Mouse (Mus musculus): Measurements from ENCODE around the gene Ppm1k.
"Not testable (repeated sequence)": the region's sequence is repeated elsewhere in the genome, so short reads cannot be mapped to it uniquely, and the experiment has no call there.

Ppm1k gene

DNA sequence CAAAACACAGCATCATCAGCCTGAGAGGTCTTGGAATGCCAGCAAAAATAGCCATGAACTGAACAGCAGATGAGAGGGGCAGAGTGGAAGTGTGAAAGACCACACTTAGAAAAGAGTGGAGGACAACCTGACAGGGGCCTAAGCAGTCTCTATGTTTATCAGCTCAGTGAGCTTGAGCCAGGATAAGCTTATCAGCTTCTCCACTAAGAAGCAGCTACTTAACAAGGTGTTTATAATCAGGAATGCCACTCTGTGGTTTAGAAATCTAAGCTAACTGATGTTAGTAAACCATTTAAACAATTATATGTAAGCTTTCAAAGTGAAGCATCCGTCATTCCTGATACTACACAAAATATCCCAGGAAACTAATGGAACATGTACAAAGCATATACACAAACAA, 3.2 kb downstream of the Ppm1k start:
- no peak for DNase-seq (ENCODE audit: low spot score)

DNA sequence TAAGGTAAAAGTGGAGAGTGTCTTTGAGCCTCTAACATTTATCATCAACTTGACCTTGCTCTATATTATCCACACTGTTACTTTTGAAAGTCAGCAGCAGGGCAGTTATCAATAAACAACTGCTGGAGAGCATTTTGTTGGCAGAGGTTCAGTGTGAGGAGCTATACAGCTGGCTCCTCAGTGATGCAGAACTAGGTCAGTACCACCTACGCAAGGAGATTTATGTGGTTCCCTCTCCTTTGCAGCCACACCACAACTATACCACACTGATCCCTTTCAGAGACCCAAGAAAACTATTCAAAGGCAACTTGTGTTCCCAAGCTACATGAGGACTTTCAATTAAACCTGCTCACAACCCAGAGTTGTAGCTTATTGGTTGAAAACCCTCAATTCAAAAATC, 3.8 kb downstream of the Ppm1k start:
- no peak for DNase-seq (ENCODE audit: low spot score)

DNA sequence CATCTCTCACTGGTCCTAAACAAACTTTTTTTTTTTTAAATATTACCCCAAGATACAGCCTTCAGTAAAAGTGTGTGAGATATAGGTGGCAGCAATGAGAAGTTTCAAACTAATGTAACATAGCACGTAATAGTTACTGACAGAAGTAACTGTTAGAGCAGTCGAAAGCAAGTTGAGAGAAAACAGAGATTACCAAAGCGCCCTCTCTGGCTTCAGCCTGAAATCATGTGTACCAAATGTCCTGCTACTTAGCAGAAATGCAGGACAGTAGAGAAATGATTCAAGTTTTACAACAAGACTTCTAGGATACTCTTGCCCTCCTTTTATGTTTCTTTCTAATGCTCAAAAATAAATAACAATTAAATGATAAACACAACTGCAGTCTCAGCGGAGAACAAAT, 4.3 kb downstream of the Ppm1k start:
- no peak for DNase-seq (ENCODE audit: low spot score)

DNA sequence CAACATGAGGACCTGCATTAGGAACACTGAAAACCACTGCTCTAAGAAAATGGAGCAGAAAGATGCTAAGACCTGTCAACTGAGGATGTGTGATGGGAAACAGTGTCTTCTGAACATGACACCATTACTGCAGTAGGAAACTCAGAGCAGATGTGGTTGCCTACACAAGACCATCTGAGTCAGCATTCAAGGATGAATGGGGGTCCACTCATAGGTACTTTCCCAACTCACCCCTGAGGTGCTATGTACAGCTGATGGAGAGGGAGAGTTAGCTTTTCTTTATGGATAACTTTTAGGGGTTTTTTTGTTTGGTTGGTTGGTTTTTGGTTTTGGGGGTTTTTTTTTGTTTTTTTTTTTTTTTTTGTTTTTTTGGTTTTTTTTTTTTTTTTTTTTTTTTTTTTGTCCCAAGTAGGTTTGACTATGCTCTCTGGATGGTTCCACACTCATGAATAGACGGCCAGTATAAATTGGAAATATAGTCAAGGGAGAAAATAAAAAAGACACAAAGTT, 5.9 kb downstream of the Ppm1k start:
- DNase-seq (ENCODE audit: low spot score) = no peak

DNA sequence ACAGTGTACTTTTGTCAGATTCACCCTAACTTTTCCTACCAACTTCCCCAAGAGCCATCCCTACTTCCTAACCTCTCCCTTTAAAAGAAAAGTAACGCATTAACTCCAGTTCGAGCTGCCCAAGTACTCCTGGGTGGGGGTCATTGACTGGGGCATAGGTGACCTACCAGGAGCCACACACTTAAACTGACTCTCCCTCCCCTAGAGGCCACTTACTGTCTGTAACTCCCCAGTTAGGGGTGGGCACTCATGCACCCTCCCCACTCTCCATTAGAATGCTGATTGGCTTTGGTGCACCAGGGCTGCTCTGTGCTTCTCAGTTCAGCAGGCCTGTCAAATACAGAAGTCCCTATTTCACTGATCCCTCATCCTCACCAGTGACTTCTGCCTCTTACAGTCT, 8.3 kb downstream of the Ppm1k start:
- DNase-seq (ENCODE audit: low spot score) = no peak

DNA sequence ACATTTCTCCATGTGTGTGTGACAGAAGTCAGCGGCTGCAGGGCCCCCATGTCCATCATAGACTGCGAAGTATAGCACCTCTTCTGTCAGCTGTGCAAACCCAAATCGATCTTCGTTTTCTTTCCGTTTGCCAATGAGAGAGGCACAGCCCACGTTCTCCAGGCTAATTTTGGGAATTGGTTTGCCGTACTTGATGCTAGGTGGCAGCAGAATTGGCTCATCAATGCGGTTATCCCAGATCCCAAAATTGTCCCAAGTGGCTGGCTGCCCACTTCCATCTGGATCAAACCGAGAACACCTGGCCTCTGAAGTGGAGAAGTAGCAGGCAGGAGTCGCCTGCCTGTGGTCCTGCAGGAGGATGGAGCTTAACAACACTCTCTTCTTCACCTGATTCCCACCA, 10.5 kb downstream of the Ppm1k start:
- DNase-seq (ENCODE audit: low spot score) = no peak

DNA sequence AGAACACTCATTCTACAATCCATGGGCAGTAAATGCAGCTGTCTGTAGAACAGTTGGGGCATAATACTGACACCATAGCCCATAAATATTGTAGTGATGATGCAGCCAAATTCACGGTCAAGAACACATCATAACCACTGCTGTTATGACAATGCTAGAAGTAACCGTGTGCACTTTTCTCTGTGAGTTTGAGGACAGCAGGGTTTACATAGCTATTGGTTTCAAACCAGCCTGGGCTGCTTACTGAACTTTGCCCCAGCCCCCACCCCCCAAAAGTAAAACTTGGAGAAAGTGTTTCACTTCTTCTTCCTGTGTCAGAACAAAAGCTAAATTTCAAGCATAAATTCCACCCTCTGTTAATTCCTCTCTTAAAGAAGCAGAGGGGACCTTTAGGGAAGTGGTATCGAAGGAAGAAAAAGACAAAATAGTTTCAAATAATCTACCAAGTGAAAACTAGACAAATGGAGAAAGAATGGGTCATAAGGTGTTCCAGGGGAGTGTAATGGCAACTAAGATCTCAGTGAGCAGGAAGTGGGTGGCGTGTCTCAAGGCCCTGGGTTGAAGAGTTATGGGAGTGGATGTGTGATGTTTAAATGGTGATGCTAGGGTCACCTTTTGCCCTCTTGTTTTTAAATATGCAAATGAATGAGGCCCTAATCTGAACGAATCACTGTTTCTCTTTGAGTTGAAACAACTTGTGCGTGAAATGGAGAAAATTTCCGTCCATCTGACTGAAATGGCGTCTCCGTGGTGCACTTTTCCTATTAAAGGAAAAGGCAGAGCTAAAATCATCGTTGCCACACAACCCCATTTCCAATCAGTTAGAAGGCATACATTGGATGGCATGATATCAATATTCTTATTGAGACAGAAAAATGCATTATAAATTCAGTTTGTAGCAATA, 14.3 kb downstream of the Ppm1k start:
- no peak for DNase-seq (ENCODE audit: low spot score)

DNA sequence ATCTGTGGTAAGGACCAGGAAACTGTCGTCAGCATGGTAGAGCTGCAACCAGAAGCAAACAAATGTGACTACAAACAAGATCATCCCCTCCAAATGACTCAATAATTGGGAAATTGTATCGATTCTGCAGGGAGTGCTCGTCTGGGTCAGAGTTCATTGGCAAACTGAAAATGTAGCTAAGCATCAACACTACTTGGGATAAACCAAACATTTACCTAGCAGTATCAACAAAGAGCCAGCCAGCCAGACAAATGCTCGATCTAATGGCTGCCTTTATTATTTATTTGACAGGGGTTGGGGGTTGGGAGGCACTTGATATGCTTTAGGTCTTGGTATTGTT, 21.3 kb downstream of the Ppm1k start:
- no peak for DNase-seq (ENCODE audit: low spot score)

DNA sequence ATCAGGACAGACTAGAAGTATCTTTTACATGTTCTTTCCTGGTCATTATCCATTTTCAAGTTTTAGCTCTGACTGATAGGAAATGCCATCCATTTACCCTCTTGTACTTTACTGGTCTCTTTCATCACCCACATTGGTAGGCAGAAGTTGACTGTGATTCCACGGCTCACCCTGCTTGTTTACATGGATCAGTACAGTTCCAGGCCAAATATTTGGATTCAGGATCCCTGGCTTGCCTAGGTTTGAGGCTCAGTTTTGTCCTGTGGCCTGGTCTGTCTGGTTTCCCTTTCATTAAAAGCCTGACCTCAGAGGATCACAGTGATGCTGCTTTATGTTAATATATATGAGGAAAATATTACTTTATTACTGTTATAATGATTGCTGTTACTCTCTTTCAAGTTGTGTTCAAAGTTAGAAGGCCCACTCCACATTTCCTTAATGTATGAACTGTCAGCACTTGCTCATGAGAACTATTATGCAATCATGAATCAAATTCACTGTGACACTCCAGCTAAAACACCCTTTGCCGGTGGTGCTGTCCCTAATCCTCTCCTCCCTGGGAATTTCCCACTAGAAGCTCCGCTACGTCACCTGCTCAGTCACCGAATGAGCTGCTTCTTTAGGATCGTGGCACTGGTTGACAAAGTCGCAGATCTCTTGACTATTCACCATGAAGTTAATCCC, 21.8 kb downstream of the Ppm1k start:
- DNase-seq (ENCODE audit: low spot score) = no peak

DNA sequence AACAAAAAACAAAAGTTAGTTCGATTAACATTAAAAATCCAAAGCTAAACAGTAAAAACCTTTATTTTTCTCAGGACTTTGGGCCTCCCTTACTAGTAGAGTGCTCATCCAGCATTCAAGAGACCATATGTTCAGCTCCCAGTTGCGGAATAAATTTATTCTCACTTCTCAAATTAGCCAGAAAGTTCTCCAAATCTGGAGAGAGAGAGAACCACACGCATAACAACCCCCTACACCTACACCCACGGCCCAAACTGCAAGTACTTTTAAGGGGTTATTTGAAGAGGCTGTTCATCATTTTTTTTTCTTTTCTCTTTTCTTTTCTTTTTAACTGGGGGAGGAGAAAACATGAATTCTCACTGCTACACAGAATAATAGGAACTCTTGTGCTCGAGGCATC, 23.4 kb downstream of the Ppm1k start:
- DNase-seq (ENCODE audit: low spot score) = no peak

DNA sequence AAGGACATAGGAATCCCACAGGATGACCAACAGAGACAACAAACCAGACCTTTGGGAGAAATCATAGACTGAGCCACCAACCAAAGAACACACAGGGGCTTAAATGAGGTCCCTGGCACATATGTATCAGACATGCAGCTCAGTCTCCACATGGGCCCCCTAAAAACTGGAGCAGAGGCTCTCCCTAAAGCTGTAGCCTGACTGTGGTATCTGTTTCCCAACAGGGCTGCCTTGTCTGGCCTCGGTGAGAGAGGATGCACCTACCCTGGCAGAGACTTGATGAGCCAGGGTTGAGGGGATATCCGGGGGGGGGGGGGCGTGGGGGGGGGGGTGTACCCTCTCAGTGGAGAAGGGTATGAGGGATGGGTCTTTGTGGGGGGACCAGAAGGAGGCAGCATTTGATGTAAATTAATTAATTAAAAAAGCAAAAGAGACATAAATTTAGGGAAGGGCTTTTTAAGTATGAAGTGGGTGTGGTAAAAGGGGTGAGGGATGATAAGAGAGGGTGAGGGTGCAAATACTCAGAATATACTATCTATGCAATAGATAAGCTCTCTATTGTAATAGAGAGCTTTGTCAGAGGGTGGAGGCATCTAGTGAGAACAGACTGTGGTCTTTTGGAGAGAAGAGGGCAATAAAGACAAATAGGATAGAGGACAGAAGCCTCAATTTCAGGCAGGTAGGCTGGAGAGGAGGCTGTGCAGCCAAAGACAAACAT, 31.4 kb downstream of the Ppm1k start:
- DNase-seq (ENCODE audit: low spot score) = no peak

DNA sequence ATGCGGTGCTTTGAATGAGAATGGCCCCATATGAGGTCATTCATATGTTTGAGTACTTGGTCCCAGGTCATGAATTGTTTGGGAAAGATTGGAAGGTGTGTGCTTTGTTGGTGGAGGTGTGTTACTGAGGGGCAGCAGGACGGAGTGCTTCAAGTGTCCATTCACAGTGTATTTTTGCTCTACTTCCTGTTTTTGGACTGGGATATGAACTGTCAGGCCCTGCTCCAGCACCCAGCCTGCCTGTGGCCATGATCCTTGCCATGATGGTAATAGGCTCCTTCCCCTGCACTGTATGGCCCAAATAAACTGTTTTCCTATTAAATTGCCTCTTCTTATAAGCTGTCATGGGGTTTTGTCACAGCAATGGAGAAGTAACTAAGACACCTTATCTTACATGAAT, 36.1 kb downstream of the Ppm1k start:
- DNase-seq (ENCODE audit: low spot score) = no peak

DNA sequence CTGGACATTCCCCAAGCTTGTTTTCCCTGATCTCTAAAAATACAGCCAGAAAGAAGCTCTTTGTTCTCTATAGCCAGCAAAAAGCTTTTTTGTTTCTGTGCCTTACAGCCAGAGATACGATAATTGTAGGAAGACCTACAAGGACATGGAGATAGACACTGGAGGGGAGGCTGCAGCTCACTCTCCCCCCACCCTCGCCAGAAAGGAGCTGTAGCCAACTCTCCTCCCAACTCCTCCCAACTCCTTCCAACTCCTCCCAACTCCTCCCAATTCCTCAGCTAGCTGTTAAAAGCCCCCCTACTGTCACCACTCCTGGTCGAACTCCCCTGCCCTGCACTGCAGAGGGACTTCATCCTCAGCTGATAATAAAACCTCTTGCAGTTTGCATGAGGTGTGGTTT, 67.1 kb downstream of the Ppm1k start:
- not testable (repeated sequence) for DNase-seq (ENCODE audit: low spot score)

Data from yolk sac, embryonic 10.5 days (tissue).